Mouse (Mus musculus) midbrain, embryonic 13.5 days (tissue): ENCODE measurements around the gene Dcpp3. TPM values are rescaled to one million over a fixed set of nuclear protein-coding genes. Genes with fewer than 3 reads are reported as not detected.
"Not testable (repeated sequence)": the region's sequence is repeated elsewhere in the genome, so short reads cannot be mapped to it uniquely, and the experiment has no call there.

ENCODE experiments used
- ATAC-seq: fragments of 200-750 bp; cut with Nextera tagmentation; 2 replicates; pipeline ENCODE4 v1.8.0; 2017; ENCODE audit warnings: mild to moderate bottlenecking, moderate TSS enrichment, moderate library complexity
- H3K27ac ChIP-seq: fragments of 300-500 bp; sonication (generic); 2 replicates; pipeline ENCODE4 v1.5.1; 2015; ENCODE audit warnings: inconsistent platforms, mild to moderate bottlenecking, moderate library complexity
- H3K27me3 ChIP-seq: fragments of 300-500 bp; sonication (generic); 2 replicates; pipeline ENCODE4 v1.6.1; 2015; ENCODE audit warnings: mild to moderate bottlenecking, inconsistent platforms
- H3K36me3 ChIP-seq: fragments of 300-500 bp; sonication (generic); 2 replicates; pipeline ENCODE4 v1.6.1; 2015; ENCODE audit warnings: mild to moderate bottlenecking, inconsistent platforms
- H3K4me1 ChIP-seq: fragments of 300-500 bp; sonication (generic); replicated peaks from 2 replicates; pipeline ENCODE4 v1.6.1; 2015; ENCODE audit warnings: inconsistent platforms
- H3K4me2 ChIP-seq: fragments of 300-500 bp; sonication (generic); replicated peaks from 2 replicates; pipeline ENCODE4 v1.6.1; 2015; ENCODE audit warnings: moderate library complexity, mild to moderate bottlenecking, inconsistent platforms
- H3K4me3 ChIP-seq: fragments of 300-500 bp; sonication (generic); replicated peaks from 2 replicates; pipeline ENCODE4 v1.5.1; 2015; ENCODE audit warnings: mild to moderate bottlenecking, inconsistent platforms
- H3K9ac ChIP-seq: fragments of 300-500 bp; sonication (generic); replicated peaks from 2 replicates; pipeline ENCODE4 v1.6.1; 2015; ENCODE audit warnings: mild to moderate bottlenecking, inconsistent platforms
- H3K9me3 ChIP-seq: fragments of 300-500 bp; sonication (generic); 2 replicates; pipeline ENCODE4 v1.6.1; 2016; ENCODE audit warnings: mild to moderate bottlenecking, inconsistent platforms
- WGBS: fragments of 180-500 bp; shearing (Covaris S2); methylation state at CpG from one replicate; pipeline ENCODE4 v1.1.7; 2015; 5-methylcytosine and 5-hydroxymethylcytosine counted together
- polyA plus RNA-seq: library from polyadenylated mRNA; unstranded; fragments of >200 nt; fragmentation: Nextera tagmentation; extraction: Ambion mirVana; gene quantifications from 2 replicates; pipeline ENCODE4 v1.2.1, GENCODE M21; 2015

The Dcpp3 gene
- polyA plus RNA-seq, 1 experiment from 2014 or later: not detected

GRCm38 (mm10) chr17:23949068-23949467 is 31.8 kb downstream of the Dcpp3 start:
- WGBS: 82% methylated on average over 2 of the region's 2 CpGs
- H3K4me3 ChIP-seq: no peak overlapping the region

DNA sequence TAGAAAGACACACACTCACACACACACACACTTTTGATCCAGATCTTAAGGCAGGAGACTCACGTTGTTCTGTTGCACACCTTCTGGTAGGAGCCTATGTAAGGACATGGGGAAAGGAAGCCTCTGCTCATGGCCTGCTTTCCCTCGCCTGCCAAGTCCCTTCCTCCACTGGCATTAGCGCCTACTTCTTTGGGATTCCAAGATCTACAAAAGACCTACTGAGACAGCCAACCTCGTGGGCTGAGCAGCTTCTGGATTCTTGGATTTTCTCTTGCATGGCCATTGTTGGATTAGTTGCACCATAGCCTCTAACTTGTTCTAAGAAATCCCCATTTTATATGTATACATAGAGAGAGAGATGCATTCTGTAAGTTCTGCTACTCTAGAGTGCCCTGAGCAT is 33.6 kb downstream of the Dcpp3 start:
- H3K27ac ChIP-seq, H3K4me2 ChIP-seq, H3K27me3 ChIP-seq, H3K9me3 ChIP-seq, H3K4me3 ChIP-seq, H3K4me1 ChIP-seq, ATAC-seq, H3K36me3 ChIP-seq, H3K9ac ChIP-seq: not testable (repeated sequence)
- 74% methylated on average over 4 of the region's 4 CpGs for WGBS

More at GRCm38 (mm10) chr17:23949068-23949467, 31.8 kb downstream of the Dcpp3 start:
- no peak for ATAC-seq
- H3K36me3 ChIP-seq: no peaks in the 10 kb centered on the region
- no peaks in the 10 kb centered on the region for H3K4me1 ChIP-seq
- H3K27me3 ChIP-seq: no peaks in the 10 kb centered on the region
- H3K9ac ChIP-seq: no peak overlapping the region
- no peak overlapping the region for H3K4me2 ChIP-seq
- H3K27ac ChIP-seq: no peak overlapping the region
- no peaks in the 10 kb centered on the region for H3K9me3 ChIP-seq

GRCm38 (mm10) chr17:23955174-23955573 is 37.9 kb downstream of the Dcpp3 start, which contains the start of gene Sbpl:
Gene Sbpl (minus strand): TSS chr17:23955274.
- Histone ChIP-seq H3K27me3 (no peaks in the 10 kb centered on the region), H3K36me3 (no peaks in the 10 kb centered on the region), H3K27ac (no peak within 1 kb of the TSS), H3K4me1 (0 out of 2 replicates have a peak, but pooled peaks cover 4% of the 10 kb centered on the region), H3K4me3 (no peak within 1 kb of the TSS), H3K9ac (no peak within 1 kb of the TSS), H3K9me3 (no peaks in the 10 kb centered on the region), H3K4me2 (no peak within 1 kb of the TSS)
- no peak for ATAC-seq
- WGBS: 81% methylated on average over 5 of the region's 5 CpGs

DNA sequence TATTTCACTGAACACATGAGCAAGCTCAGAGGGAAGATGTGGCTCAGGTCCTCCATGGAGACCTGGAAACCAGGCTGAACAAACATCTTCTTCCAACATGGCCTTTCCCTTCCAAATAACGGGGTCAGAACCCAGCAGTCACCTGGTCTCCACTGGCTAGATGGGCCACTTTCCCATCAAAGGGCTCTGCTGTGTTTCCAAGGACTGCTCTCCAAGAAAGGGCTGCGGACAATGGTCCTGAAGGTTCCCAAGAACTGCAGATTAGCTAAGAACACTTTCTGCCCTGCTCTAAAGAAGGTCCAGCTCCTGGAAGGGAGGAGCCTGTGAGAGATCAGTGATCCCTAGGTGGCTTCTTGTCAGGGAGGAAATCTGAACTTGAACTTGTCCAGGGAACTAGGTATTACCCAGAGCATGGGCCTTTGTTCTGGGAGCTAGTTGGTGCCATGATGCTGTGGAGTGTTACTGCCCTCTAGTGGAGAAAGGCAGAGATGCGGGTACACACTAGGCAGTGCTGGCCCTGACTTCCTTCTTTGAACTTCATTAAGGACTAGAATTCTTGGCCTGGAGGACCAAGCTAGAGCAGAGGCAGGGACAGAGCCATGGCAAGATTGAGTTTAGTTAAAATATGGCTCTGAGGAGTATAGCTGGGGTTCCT is 43.0 kb downstream of the Dcpp3 start:
- Histone ChIP-seq H3K27ac (peak overlapping the region; percentile 19; the same call in 1 of the 2 replicates), H3K27me3 (no peaks in the 10 kb centered on the region), H3K9me3 (no peaks in the 10 kb centered on the region), H3K4me1 (0 out of 2 replicates have a peak, but pooled peaks cover 4% of the 10 kb centered on the region), H3K36me3 (no peaks in the 10 kb centered on the region), H3K4me3 (no peak overlapping the region), H3K4me2 (no peak overlapping the region), H3K9ac (no peak overlapping the region)
- ATAC-seq: peak; percentile 96
- WGBS: 33% methylated on average over 3 of the region's 3 CpGs

- WGBS: 54% methylated on average over 4 of the region's 4 CpGs
These were observed 44.4 kb downstream of the Dcpp3 start for GRCm38 (mm10) chr17:23961573-23962122.

DNA sequence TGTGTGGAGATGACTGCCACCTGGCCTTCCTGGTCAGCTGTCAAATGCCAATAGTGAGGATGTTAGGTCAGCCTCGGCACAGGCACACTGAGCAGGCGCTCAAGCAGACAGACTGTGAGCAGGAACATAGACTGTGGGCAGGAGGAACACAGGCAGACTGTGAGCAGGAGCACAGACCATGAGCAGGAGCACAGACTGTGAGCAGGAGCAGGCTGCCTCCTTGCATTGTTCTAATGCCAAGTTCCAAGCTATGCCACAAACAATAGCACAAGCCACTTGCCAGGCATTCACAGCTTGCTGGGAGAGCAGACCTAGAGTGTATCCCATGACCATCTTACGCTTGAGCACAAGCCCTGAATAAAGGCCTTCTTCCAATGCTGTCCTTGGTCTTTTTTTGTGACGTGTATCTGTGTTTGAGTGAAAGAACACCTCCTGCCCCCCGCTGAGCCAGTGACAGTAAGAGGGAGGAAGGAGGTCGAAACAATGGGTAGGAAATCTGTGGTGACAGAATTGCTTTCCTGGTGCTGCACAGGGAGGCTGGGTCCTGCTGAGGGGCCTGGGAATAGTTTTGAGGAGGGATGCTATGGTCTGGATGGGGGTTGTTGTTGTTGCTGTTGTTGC is 48.7 kb downstream of the Dcpp3 start:
- no peaks in the 10 kb centered on the region for H3K9me3 ChIP-seq
- no peak overlapping the region for H3K4me3 ChIP-seq
- no peaks in the 10 kb centered on the region for H3K36me3 ChIP-seq
- peak; percentile 60; the same call in 1 of the 2 replicates for ATAC-seq
- no peak overlapping the region for H3K4me2 ChIP-seq
- H3K4me1 ChIP-seq: peaks cover 7% of the 10 kb centered on the region
- no peak overlapping the region for H3K9ac ChIP-seq
- H3K27me3 ChIP-seq: no peaks in the 10 kb centered on the region
- H3K27ac ChIP-seq: no peak overlapping the region
- 28% methylated on average over 6 of the region's 6 CpGs for WGBS

More at GRCm38 (mm10) chr17:23961573-23962122, 44.4 kb downstream of the Dcpp3 start:
- Histone ChIP-seq H3K4me3 (no peak overlapping the region), H3K27ac (no peak overlapping the region), H3K27me3 (no peaks in the 10 kb centered on the region), H3K36me3 (no peaks in the 10 kb centered on the region), H3K4me1 (peaks cover 11% of the 10 kb centered on the region), H3K4me2 (no peak overlapping the region), H3K9me3 (no peaks in the 10 kb centered on the region), H3K9ac (no peak overlapping the region)
- ATAC-seq: no peak

DNA sequence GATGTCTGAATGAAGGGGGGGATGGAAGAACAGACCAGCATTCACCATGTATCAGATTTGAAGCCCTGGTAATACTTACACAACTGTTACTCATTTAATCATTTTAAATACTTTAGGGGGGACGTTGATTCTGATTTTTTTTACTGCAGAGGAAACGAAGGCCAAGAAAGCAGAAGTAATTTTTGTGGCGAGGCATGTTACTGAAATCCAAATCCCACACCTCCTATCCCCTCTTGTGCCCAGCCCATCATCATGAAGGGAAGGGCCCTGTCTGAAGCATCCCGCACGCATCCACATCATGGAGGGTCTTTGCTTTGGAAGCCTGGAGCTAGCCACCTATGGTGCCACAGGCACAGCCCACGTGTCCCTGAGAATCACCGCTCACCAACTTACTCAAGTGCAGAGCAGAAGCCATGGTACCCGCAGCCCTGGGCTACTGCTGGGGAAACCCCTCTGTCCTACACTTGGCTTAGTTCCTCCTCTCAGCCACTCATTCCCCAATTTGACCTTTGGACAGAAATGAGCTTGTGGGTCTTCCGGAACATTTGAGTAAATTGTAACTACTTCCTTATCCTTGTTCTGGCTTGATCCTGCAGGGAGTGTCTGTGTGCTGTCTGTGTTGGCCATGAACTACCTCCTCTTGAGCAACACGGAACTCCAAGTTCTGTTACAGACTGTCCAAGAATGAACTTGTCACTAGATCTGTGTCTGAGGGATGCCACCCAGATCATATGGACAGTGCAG is 49.6 kb downstream of the Dcpp3 start:
- peaks cover 7% of the 10 kb centered on the region for H3K4me1 ChIP-seq
- no peak overlapping the region for H3K9ac ChIP-seq
- H3K9me3 ChIP-seq: no peaks in the 10 kb centered on the region
- no peak overlapping the region for H3K4me2 ChIP-seq
- WGBS: 84% methylated on average over 10 of the region's 10 CpGs
- no peaks in the 10 kb centered on the region for H3K27me3 ChIP-seq
- no peak overlapping the region for H3K4me3 ChIP-seq
- no peak overlapping the region for H3K27ac ChIP-seq
- H3K36me3 ChIP-seq: no peaks in the 10 kb centered on the region
- no peak for ATAC-seq

DNA sequence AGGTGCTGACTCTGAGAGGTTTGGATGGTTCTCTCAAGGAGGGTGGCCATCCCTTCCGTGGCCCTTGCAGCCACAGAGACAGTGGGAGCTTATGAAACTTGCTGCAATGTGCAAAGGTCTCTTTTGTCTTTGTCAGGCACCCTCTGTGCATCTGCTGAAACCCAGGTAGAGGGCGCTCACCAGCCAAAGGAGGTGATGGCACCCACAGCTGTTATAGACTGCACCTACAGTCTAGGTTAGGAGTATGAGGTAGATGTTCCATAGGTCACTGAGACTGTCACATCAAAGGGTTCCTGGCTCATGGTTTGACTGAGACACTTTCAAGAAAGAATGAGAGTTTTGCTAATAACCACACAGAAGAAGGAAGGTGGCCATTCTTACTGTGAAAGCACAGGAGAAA is 51.5 kb downstream of the Dcpp3 start:
- no peak overlapping the region for H3K27ac ChIP-seq
- H3K36me3 ChIP-seq: no peaks in the 10 kb centered on the region
- peaks cover 7% of the 10 kb centered on the region for H3K4me1 ChIP-seq
- H3K27me3 ChIP-seq: no peaks in the 10 kb centered on the region
- ATAC-seq: no peak
- WGBS: 50% methylated on average over 2 of the region's 2 CpGs
- no peak overlapping the region for H3K9ac ChIP-seq
- no peak overlapping the region for H3K4me3 ChIP-seq
- no peak overlapping the region for H3K4me2 ChIP-seq
- no peaks in the 10 kb centered on the region for H3K9me3 ChIP-seq

Other genes starting within 250 kb of the Dcpp3 start
- 84.9 and 90.9 TPM in 2 replicates for gene Hcfc1r1, start 243.9 kb upstream of the Dcpp3 start, polyA plus RNA-seq
- gene Thoc6, start 243.6 kb upstream of the Dcpp3 start, polyA plus RNA-seq: 44.8 and 46.5 TPM in 2 replicates
- gene Tnfrsf12a, start 240.0 kb upstream of the Dcpp3 start, polyA plus RNA-seq: 1.4 and 2.9 TPM in 2 replicates
- gene Cldn6, start 238.2 kb upstream of the Dcpp3 start, polyA plus RNA-seq: 0.15 and 0.17 TPM in 2 replicates
- gene Cldn9, start 233.4 kb upstream of the Dcpp3 start, polyA plus RNA-seq: 0.32 and 1.1 TPM in 2 replicates
- 0.30 TPM in 1 of 2 replicates, not detected in the other for gene 1520401A03Rik, start 194.7 kb upstream of the Dcpp3 start, polyA plus RNA-seq
- gene Pkmyt1, start 191.1 kb upstream of the Dcpp3 start, polyA plus RNA-seq: 21.4 and 26.5 TPM in 2 replicates
- 55.8 and 56.8 TPM in 2 replicates for gene Paqr4, start 176.6 kb upstream of the Dcpp3 start, polyA plus RNA-seq
- 0.57 and 0.66 TPM in 2 replicates for gene Kremen2, start 171.6 kb upstream of the Dcpp3 start, polyA plus RNA-seq
- gene Flywch1, start 145.9 kb upstream of the Dcpp3 start, polyA plus RNA-seq: 238 and 243 TPM in 2 replicates
- gene Flywch2, start 131.4 kb upstream of the Dcpp3 start, polyA plus RNA-seq: 63.9 and 70.5 TPM in 2 replicates
- 639 and 664 TPM in 2 replicates for gene Srrm2, start 126.9 kb upstream of the Dcpp3 start, polyA plus RNA-seq
- gene Elob, start 88.3 kb upstream of the Dcpp3 start, polyA plus RNA-seq: 1,286 and 1,324 TPM in 2 replicates
- gene Prss33, start 81.4 kb upstream of the Dcpp3 start, polyA plus RNA-seq: 0.30 and 0.36 TPM in 2 replicates
- not detected in 2 replicates for gene Prss32, start 73.6 kb upstream of the Dcpp3 start, polyA plus RNA-seq
- 0.94 and 1.5 TPM in 2 replicates for gene Prss41, start 73.3 kb upstream of the Dcpp3 start, polyA plus RNA-seq
- gene Prss21, start 49.4 kb upstream of the Dcpp3 start, polyA plus RNA-seq: not detected in 2 replicates
- gene Dcpp1, start 36.6 kb upstream of the Dcpp3 start, polyA plus RNA-seq: not detected in 2 replicates
- gene Dcpp2, start 36.6 kb upstream of the Dcpp3 start, polyA plus RNA-seq: not detected in 2 replicates
- gene Sbp, start 24.2 kb downstream of the Dcpp3 start, polyA plus RNA-seq: not detected in 2 replicates
- gene Sbpl, start 37.8 kb downstream of the Dcpp3 start, polyA plus RNA-seq: not detected in 2 replicates
- not detected in 2 replicates for gene Prss30, start 63.1 kb downstream of the Dcpp3 start, polyA plus RNA-seq
- 0.12 TPM in 1 of 2 replicates, not detected in the other for gene Prss22, start 80.6 kb downstream of the Dcpp3 start, polyA plus RNA-seq
- 0.32 and 0.54 TPM in 2 replicates for gene Prss27, start 120.7 kb downstream of the Dcpp3 start, polyA plus RNA-seq
- 80.9 and 81.5 TPM in 2 replicates for gene Kctd5, start 156.0 kb downstream of the Dcpp3 start, polyA plus RNA-seq
- 63.1 and 67.9 TPM in 2 replicates for gene Pdpk1, start 233.5 kb downstream of the Dcpp3 start, polyA plus RNA-seq
- 32.9 and 35.6 TPM in 2 replicates for gene Amdhd2, start 246.3 kb downstream of the Dcpp3 start, polyA plus RNA-seq